Mouse (Mus musculus) heart, embryonic 12.5 days (tissue): ENCODE measurements around the gene Olfr122. TPM values are rescaled to one million over a fixed set of nuclear protein-coding genes. Genes with fewer than 3 reads are reported as not detected.

Experiments
- ATAC-seq: fragments of 200-750 bp; cut with Nextera tagmentation; 2 replicates; pipeline ENCODE4 v1.8.0; 2017; ENCODE audit warnings: moderate TSS enrichment, moderate library complexity; ENCODE audit not compliant: insufficient number of reproducible peaks, low FRiP score
- H3K27ac ChIP-seq: fragments of 300-500 bp; sonication (generic); 2 replicates; pipeline ENCODE4 v1.5.1; 2016; ENCODE audit warnings: mild to moderate bottlenecking, moderate library complexity; ENCODE audit not compliant: poor library complexity, severe bottlenecking
- H3K27me3 ChIP-seq: fragments of 300-500 bp; sonication (generic); replicated peaks from 2 replicates; pipeline ENCODE4 v1.6.1; 2016; ENCODE audit warnings: mild to moderate bottlenecking, moderate library complexity
- H3K36me3 ChIP-seq: fragments of 300-500 bp; sonication (generic); 2 replicates; pipeline ENCODE4 v1.6.1; 2016; ENCODE audit warnings: mild to moderate bottlenecking, moderate library complexity
- H3K4me1 ChIP-seq: fragments of 300-500 bp; sonication (generic); replicated peaks from 2 replicates; pipeline ENCODE4 v1.6.1; 2016; ENCODE audit warnings: mild to moderate bottlenecking
- H3K4me2 ChIP-seq: fragments of 300-500 bp; sonication (generic); 2 replicates; pipeline ENCODE4 v1.6.1; 2016; ENCODE audit warnings: mild to moderate bottlenecking, moderate library complexity
- H3K4me3 ChIP-seq: fragments of 300-500 bp; sonication (generic); 2 replicates; pipeline ENCODE4 v1.5.1; 2016; ENCODE audit warnings: mild to moderate bottlenecking
- H3K9ac ChIP-seq: fragments of 300-500 bp; sonication (generic); 2 replicates; pipeline ENCODE4 v1.6.1; 2016; ENCODE audit warnings: mild to moderate bottlenecking, moderate library complexity
- H3K9me3 ChIP-seq: fragments of 300-500 bp; sonication (generic); replicated peaks from 2 replicates; pipeline ENCODE4 v1.6.1; 2016; ENCODE audit warnings: mild to moderate bottlenecking, moderate library complexity
- WGBS: fragments of 180-500 bp; shearing (Covaris S2); methylation state at CpG from one replicate; pipeline ENCODE4 v1.1.7; 2016; 5-methylcytosine and 5-hydroxymethylcytosine counted together
- polyA plus RNA-seq: library from polyadenylated mRNA; unstranded; fragments of >200 nt; fragmentation: Nextera tagmentation; extraction: Ambion mirVana; gene quantifications from 2 replicates; pipeline ENCODE4 v1.2.1, GENCODE M21; 2016

The Olfr122 gene
- not detected in 2 replicates for polyA plus RNA-seq

DNA sequence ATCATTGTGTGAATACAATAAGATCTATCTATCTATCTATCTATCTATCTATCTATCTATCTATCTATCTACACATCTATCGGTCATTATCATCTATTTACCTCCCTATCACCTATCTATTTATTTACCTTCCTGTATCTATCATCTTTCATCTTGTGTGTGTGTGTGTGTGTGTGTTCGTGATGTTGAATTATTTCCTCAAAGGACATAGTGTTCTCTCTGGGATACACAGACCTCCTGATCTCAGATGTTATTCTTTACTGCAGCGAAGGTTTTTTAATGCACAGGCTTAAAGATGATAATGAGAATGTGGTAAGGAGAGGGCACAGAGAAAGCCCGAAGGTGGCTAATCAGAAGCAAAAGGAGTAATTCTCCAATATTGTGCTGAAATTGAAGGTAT, at the start of gene Olfr122:
TSS of gene Olfr122 (plus strand) at position 301 of the 400 bp plus-strand sequence.
- Histone ChIP-seq H3K4me2 (no peak within 1 kb of the TSS), H3K9ac (no peak within 1 kb of the TSS), H3K4me1 (no peaks in the 10 kb centered on the region), H3K27ac (no peak within 1 kb of the TSS), H3K4me3 (no peak within 1 kb of the TSS), H3K36me3 (no peaks in the 10 kb centered on the region), H3K9me3 (0 out of 2 replicates have a peak, but pooled peaks cover 3% of the 10 kb centered on the region), H3K27me3 (no peaks in the 10 kb centered on the region)
- WGBS: 73% methylated on average over 4 of the region's 4 CpGs
- no peak for ATAC-seq

DNA sequence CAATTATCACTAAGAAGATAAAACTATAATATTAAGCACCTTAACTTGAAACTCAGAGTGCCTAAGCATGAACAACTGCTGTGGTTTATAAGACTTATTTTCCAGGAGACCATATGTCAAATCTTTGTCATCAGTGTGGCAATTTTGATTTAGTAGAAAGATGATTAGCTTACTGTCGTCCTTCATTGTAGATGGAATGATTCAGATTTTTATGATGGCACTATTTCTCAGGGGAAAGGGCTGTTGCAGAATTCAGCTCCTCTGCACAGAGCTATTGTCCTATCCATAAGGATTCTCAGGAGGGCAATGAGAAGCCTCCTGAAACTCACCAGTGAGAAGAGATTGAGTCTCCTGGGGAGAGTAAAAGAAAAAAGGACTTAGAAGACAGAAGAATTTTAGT, 46.9 kb upstream of the Olfr122 start, which contains the start of gene Olfr120:
TSS of gene Olfr120 (plus strand) at position 301 of the 400 bp plus-strand sequence.
- H3K27me3 ChIP-seq: no peaks in the 10 kb centered on the region
- no peak within 1 kb of the TSS for H3K9ac ChIP-seq
- H3K4me1 ChIP-seq: no peaks in the 10 kb centered on the region
- ATAC-seq: no peak
- WGBS: 55% methylated on average over 1 of the region's 1 CpGs
- no peaks in the 10 kb centered on the region; the same call in 1 of the 2 replicates for H3K9me3 ChIP-seq
- H3K36me3 ChIP-seq: no peaks in the 10 kb centered on the region
- no peak within 1 kb of the TSS for H3K4me2 ChIP-seq
- no peak within 1 kb of the TSS for H3K27ac ChIP-seq
- no peak within 1 kb of the TSS for H3K4me3 ChIP-seq

DNA sequence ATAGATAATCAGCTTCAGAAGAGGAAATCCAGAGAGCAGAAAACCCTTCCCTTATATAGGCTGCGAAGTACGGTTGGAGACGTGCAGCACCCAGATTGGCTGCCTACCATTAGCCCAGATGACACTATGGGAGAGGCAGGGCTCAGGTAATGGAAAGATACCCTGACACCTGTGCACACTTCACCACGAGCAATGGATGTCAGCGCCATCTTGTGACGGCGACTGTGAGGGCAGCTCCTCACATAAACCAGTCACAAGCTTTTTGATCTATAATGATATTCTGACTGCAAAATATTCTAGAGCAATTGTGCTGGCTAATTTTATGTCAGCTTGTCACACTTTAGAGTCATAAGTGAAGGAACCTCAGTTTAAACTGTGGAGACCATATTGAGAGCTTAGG, 30.3 kb upstream of the Olfr122 start:
- Histone ChIP-seq H3K9ac (no peak overlapping the region), H3K27ac (no peak overlapping the region), H3K4me2 (no peak overlapping the region), H3K4me3 (no peak overlapping the region), H3K9me3 (no peaks in the 10 kb centered on the region), H3K4me1 (no peaks in the 10 kb centered on the region), H3K36me3 (no peaks in the 10 kb centered on the region), H3K27me3 (no peaks in the 10 kb centered on the region)
- 48% methylated on average over 7 of the region's 7 CpGs for WGBS
- no peak for ATAC-seq

DNA sequence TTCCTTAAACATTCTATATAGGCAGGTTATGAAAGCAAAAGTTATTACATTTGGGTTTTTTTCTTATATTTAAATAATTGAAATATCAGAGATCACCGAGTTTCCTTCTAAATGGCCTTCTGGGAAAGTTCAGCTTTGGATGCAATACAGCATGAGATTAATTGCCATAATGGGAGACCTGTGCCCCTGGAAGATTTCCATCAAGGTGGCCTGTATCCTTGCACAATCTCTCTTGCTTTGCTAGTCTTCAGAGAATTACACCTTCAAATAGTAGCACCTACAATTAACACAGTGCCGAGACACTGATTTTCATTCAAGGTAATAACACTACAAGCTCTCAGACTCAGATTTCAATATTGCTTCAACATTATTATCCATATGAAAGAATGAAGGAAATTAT, 24.8 kb downstream of the Olfr122 start, which contains the start of gene Olfr123:
TSS of gene Olfr123 (plus strand) at position 301 of the 400 bp plus-strand sequence.
- peaks cover 4% of the 10 kb centered on the region for H3K9me3 ChIP-seq
- H3K36me3 ChIP-seq: no peaks in the 10 kb centered on the region
- H3K4me1 ChIP-seq: no peaks in the 10 kb centered on the region
- no peak within 1 kb of the TSS for H3K27ac ChIP-seq
- no peaks in the 10 kb centered on the region for H3K27me3 ChIP-seq
- no peak within 1 kb of the TSS for H3K4me2 ChIP-seq
- 72% methylated on average over 2 of the region's 2 CpGs for WGBS
- no peak within 1 kb of the TSS for H3K4me3 ChIP-seq
- H3K9ac ChIP-seq: no peak within 1 kb of the TSS
- no peak for ATAC-seq

GRCm38 (mm10) chr17:37799588-37799987, 31.2 kb downstream of the Olfr122 start, which contains the start of gene Olfr124:
Gene Olfr124, plus strand, starts transcription at chr17:37799888.
- WGBS: 77% methylated on average over 3 of the region's 3 CpGs

More at GRCm38 (mm10) chr17:37799588-37799987, 31.2 kb downstream of the Olfr122 start, which contains the start of gene Olfr124:
- H3K9ac ChIP-seq: no peak within 1 kb of the TSS
- H3K4me1 ChIP-seq: no peaks in the 10 kb centered on the region
- no peaks in the 10 kb centered on the region for H3K36me3 ChIP-seq
- no peaks in the 10 kb centered on the region for H3K27me3 ChIP-seq
- ATAC-seq: no peak
- H3K27ac ChIP-seq: no peak within 1 kb of the TSS
- H3K4me3 ChIP-seq: no peak within 1 kb of the TSS
- peaks cover 4% of the 10 kb centered on the region for H3K9me3 ChIP-seq
- no peak within 1 kb of the TSS for H3K4me2 ChIP-seq

Other genes starting within 250 kb of the Olfr122 start
- gene Olfr112, start 199.2 kb upstream of the Olfr122 start, polyA plus RNA-seq: not detected in 2 replicates
- gene Olfr113, start 190.9 kb upstream of the Olfr122 start, polyA plus RNA-seq: not detected in 2 replicates
- not detected in 2 replicates for gene Olfr114, start 175.9 kb upstream of the Olfr122 start, polyA plus RNA-seq
- not detected in 2 replicates for gene Olfr115, start 141.5 kb upstream of the Olfr122 start, polyA plus RNA-seq
- not detected in 2 replicates for gene Olfr116, start 141.4 kb upstream of the Olfr122 start, polyA plus RNA-seq
- gene Olfr117, start 104.8 kb upstream of the Olfr122 start, polyA plus RNA-seq: not detected in 2 replicates
- not detected in 2 replicates for gene Olfr118, start 101.6 kb upstream of the Olfr122 start, polyA plus RNA-seq
- not detected in 2 replicates for gene Olfr119, start 72.0 kb upstream of the Olfr122 start, polyA plus RNA-seq
- gene Olfr120, start 46.8 kb upstream of the Olfr122 start, polyA plus RNA-seq: not detected in 2 replicates
- gene Olfr121, start 19.8 kb upstream of the Olfr122 start, polyA plus RNA-seq: not detected in 2 replicates
- gene Olfr123, start 24.9 kb downstream of the Olfr122 start, polyA plus RNA-seq: not detected in 2 replicates
- gene Olfr124, start 31.3 kb downstream of the Olfr122 start, polyA plus RNA-seq: not detected in 2 replicates
- gene Olfr125, start 64.3 kb downstream of the Olfr122 start, polyA plus RNA-seq: not detected in 2 replicates
- gene Olfr126, start 78.9 kb downstream of the Olfr122 start, polyA plus RNA-seq: not detected in 2 replicates
- not detected in 2 replicates for gene Olfr127, start 131.8 kb downstream of the Olfr122 start, polyA plus RNA-seq
- gene Olfr128, start 151.9 kb downstream of the Olfr122 start, polyA plus RNA-seq: not detected in 2 replicates
- not detected in 2 replicates for gene Olfr761, start 184.5 kb downstream of the Olfr122 start, polyA plus RNA-seq